In genomic region chr10:3972237-3972636, GRCm38 (mm10) we compare ENCODE assay signal across 8 mouse cellular contexts. TPM values are rescaled to one million over a fixed set of nuclear protein-coding genes. Genes with fewer than 3 reads are reported as not detected.
A peak's percentile ranks its signal among the peaks of the same experiment; 100 is the strongest.
DNase-seq lines count a peak whose midpoint lies in the region; ATAC-seq and TF ChIP-seq lines count a peak whose summit lies in the region.

No protein-coding gene starts in this region.

- no peak for TF ChIP-seq CTCF in ES-Bruce4 (IDR thresholded peaks at IDR 0.05; ENCODE audit: low read depth, low read length)

- no peak for TF ChIP-seq POLR2A in ES-Bruce4 (IDR thresholded peaks at IDR 0.05; ENCODE audit: insufficient read depth, low read length)

- peak overlapping the region; percentile 76 for H3K4me3 ChIP-seq in hindbrain, embryonic 10.5 days
- no peak overlapping the region for H3K4me3 ChIP-seq in hindbrain, embryonic 11.5 days (ENCODE audit: low read depth, low read length)
- H3K4me3 ChIP-seq in ES-Bruce4 (ENCODE audit: low read depth, low read length), result 0 out of 2 replicates have a peak overlapping the region, but pooled peaks have one; percentile 15
- H3K4me3 ChIP-seq in embryonic facial prominence, embryonic 14.5 days (ENCODE audit: low read depth, low read length), result no peak overlapping the region
- H3K4me3 ChIP-seq in liver, embryonic 13.5 days (replicated peaks), result peak overlapping the region; percentile 87

- no peak overlapping the region for H3K9ac ChIP-seq in hindbrain, embryonic 11.5 days (ENCODE audit: low read depth, low read length)
- 0 out of 2 replicates have a peak overlapping the region, but pooled peaks have one; percentile 84 for H3K9ac ChIP-seq in ES-Bruce4 (ENCODE audit: low read depth, poor library complexity, severe bottlenecking)
- no peak overlapping the region for H3K9ac ChIP-seq in embryonic facial prominence, embryonic 14.5 days (ENCODE audit: low read depth, low read length)
- H3K9ac ChIP-seq in liver, embryonic 13.5 days, result peak overlapping the region; percentile 95

- peaks cover 29% of the 10 kb centered on the region for H3K4me1 ChIP-seq in hindbrain, embryonic 10.5 days (replicated peaks)
- H3K4me1 ChIP-seq in hindbrain, embryonic 11.5 days (replicated peaks; ENCODE audit: control insufficient read depth, insufficient read depth, low read length), result peaks cover 5% of the 10 kb centered on the region; the same call in 1 of the 2 replicates
- peaks cover 6% of the 10 kb centered on the region for H3K4me1 ChIP-seq in ES-Bruce4 (ENCODE audit: control insufficient read depth, insufficient read depth, low read length)
- H3K4me1 ChIP-seq in embryonic facial prominence, embryonic 14.5 days (ENCODE audit: control insufficient read depth, insufficient read depth, low read length), result peaks cover 3% of the 10 kb centered on the region; the same call in 1 of the 2 replicates
- peaks cover 50% of the 10 kb centered on the region for H3K4me1 ChIP-seq in liver, embryonic 13.5 days (replicated peaks)

- no peaks in the 10 kb centered on the region for H3K36me3 ChIP-seq in hindbrain, embryonic 10.5 days
- H3K36me3 ChIP-seq in hindbrain, embryonic 11.5 days (ENCODE audit: control insufficient read depth, insufficient read depth, low read length), result no peaks in the 10 kb centered on the region
- no peaks in the 10 kb centered on the region for H3K36me3 ChIP-seq in ES-Bruce4 (ENCODE audit: control insufficient read depth, insufficient read depth, low read length, poor library complexity, severe bottlenecking)
- H3K36me3 ChIP-seq in embryonic facial prominence, embryonic 14.5 days (ENCODE audit: control insufficient read depth, insufficient read depth, low read length), result no peaks in the 10 kb centered on the region
- peaks cover 7% of the 10 kb centered on the region for H3K36me3 ChIP-seq in liver, embryonic 13.5 days

- H3K27ac ChIP-seq in hindbrain, embryonic 10.5 days, result no peak overlapping the region; the same call in 1 of the 2 replicates
- no peak overlapping the region for H3K27ac ChIP-seq in hindbrain, embryonic 11.5 days (ENCODE audit: low read depth, low read length)
- H3K27ac ChIP-seq in ES-Bruce4 (ENCODE audit: insufficient read depth, low read length), result no peak overlapping the region
- peak overlapping the region; percentile 93; the same call in 1 of the 2 replicates for H3K27ac ChIP-seq in embryonic facial prominence, embryonic 14.5 days (replicated peaks; ENCODE audit: low read depth, low read length)
- H3K27ac ChIP-seq in liver, embryonic 13.5 days, result peak overlapping the region; percentile 94; the same call in 1 of the 2 replicates

- ATAC-seq in hindbrain, embryonic 11.5 days (ENCODE audit: low FRiP score), result no peak
- ATAC-seq in embryonic facial prominence, embryonic 14.5 days (ENCODE audit: low read depth), result no peak
- no peak for ATAC-seq in liver, embryonic 13.5 days (ENCODE audit: low read depth)
- ATAC-seq in CD4-positive, CD25-positive, alpha-beta regulatory T cell, adult 4 months, result no peak

- 91% methylated on average over 9 of the region's 9 CpGs for WGBS in hindbrain, embryonic 10.5 days
- 90% methylated on average over 9 of the region's 9 CpGs for WGBS in hindbrain, embryonic 11.5 days
- 80% methylated on average over 9 of the region's 9 CpGs for WGBS in embryonic facial prominence, embryonic 14.5 days
- 55% methylated on average over 9 of the region's 9 CpGs for WGBS in liver, embryonic 13.5 days (ENCODE audit: insufficient replicate concordance)

- H3K9me3 ChIP-seq in hindbrain, embryonic 10.5 days, result no peaks in the 10 kb centered on the region
- H3K9me3 ChIP-seq in hindbrain, embryonic 11.5 days (ENCODE audit: control insufficient read depth, low read length), result no peaks in the 10 kb centered on the region
- H3K9me3 ChIP-seq in ES-Bruce4 (replicated peaks; ENCODE audit: control insufficient read depth, insufficient read depth, low read length, poor library complexity, severe bottlenecking), result no peaks in the 10 kb centered on the region
- no peaks in the 10 kb centered on the region for H3K9me3 ChIP-seq in embryonic facial prominence, embryonic 14.5 days (ENCODE audit: control insufficient read depth, low read length)
- no peaks in the 10 kb centered on the region for H3K9me3 ChIP-seq in liver, embryonic 13.5 days (replicated peaks)

- no peak overlapping the region for H3K4me2 ChIP-seq in hindbrain, embryonic 11.5 days (replicated peaks; ENCODE audit: low read depth, low read length)
- H3K4me2 ChIP-seq in embryonic facial prominence, embryonic 14.5 days (ENCODE audit: low read depth, low read length), result peak overlapping the region; percentile 98
- H3K4me2 ChIP-seq in liver, embryonic 13.5 days, result peak overlapping the region; percentile 98

- H3K27me3 ChIP-seq in hindbrain, embryonic 10.5 days (ENCODE audit: insufficient read depth, poor library complexity, severe bottlenecking), result no peaks in the 10 kb centered on the region
- no peaks in the 10 kb centered on the region for H3K27me3 ChIP-seq in hindbrain, embryonic 11.5 days (ENCODE audit: control insufficient read depth, insufficient read depth, low read length)
- no peaks in the 10 kb centered on the region for H3K27me3 ChIP-seq in ES-Bruce4 (ENCODE audit: control insufficient read depth, insufficient read depth, low read length, poor library complexity, severe bottlenecking)
- H3K27me3 ChIP-seq in embryonic facial prominence, embryonic 14.5 days (replicated peaks; ENCODE audit: control insufficient read depth, insufficient read depth, low read length), result no peaks in the 10 kb centered on the region
- H3K27me3 ChIP-seq in liver, embryonic 13.5 days, result no peaks in the 10 kb centered on the region

- DNase-seq in hindbrain, embryonic 10.5 days (ENCODE audit: low spot score), result no peak
- DNase-seq in hindbrain, embryonic 11.5 days (ENCODE audit: low spot score), result no peak
- DNase-seq in embryonic facial prominence, embryonic 14.5 days (ENCODE audit: low spot score), result no peak
- DNase-seq in liver, embryonic 13.5 days, result no peak
- no peak for DNase-seq in thymus, postnatal 4 days
- DNase-seq in right cerebral cortex, adult 2 months (ENCODE audit: low spot score in 2 of 2), result no peak

- no peak for TF ChIP-seq EP300 in ES-Bruce4 (IDR thresholded peaks at IDR 0.05; ENCODE audit: insufficient read depth, low read depth, low read length)

RNA-seq across cellular contexts. Expression of gene Mthfd1l, which starts 0.7 kb away (rescaled TPM):
- polyA plus RNA-seq in hindbrain, embryonic 10.5 days (2016; fragmentation: Nextera tagmentation; extraction: Ambion mirVana), result 14.0 and 22.9 TPM in 2 replicates
- polyA plus RNA-seq in hindbrain, embryonic 11.5 days (2014; fragmentation: Nextera tagmentation; extraction: Ambion mirVana), result 10.4 and 11.0 TPM in 2 replicates
- 48.5 and 53.6 TPM in 2 replicates for polyA plus RNA-seq in ES-Bruce4 (2011; ENCODE audit: insufficient read depth, insufficient read length, low read depth, missing spikeins)
- 8.6 and 12.1 TPM in 2 replicates for polyA plus RNA-seq in embryonic facial prominence, embryonic 14.5 days (2014; fragmentation: Nextera tagmentation; extraction: Ambion mirVana)
- 26.0 and 31.2 TPM in 2 replicates for polyA plus RNA-seq in liver, embryonic 13.5 days (2015; fragmentation: Nextera tagmentation; extraction: Ambion mirVana)
- polyA plus RNA-seq in CD4-positive, CD25-positive, alpha-beta regulatory T cell, adult 4 months (2017; shearing (Covaris generic)), result 10 to 100 TPM; 13.4 to 21.5 TPM

Comparison
In these comparisons a context has a peak if more than half of its experiments do, and no peak if none do; other contexts are left out.
1. H3K4me3 ChIP-seq: peak in hindbrain, embryonic 10.5 days (single experiment), ES-Bruce4 (single experiment) and liver, embryonic 13.5 days (single experiment); none in hindbrain, embryonic 11.5 days (single experiment) and embryonic facial prominence, embryonic 14.5 days (single experiment).
2. H3K27ac ChIP-seq: peak in embryonic facial prominence, embryonic 14.5 days (single experiment) and liver, embryonic 13.5 days (single experiment); none in hindbrain, embryonic 10.5 days (single experiment), hindbrain, embryonic 11.5 days (single experiment) and ES-Bruce4 (single experiment).
3. H3K9ac ChIP-seq: peak in ES-Bruce4 (single experiment) and liver, embryonic 13.5 days (single experiment); none in hindbrain, embryonic 11.5 days (single experiment) and embryonic facial prominence, embryonic 14.5 days (single experiment).